Mouse (Mus musculus): ENCODE measurements around the gene 4930556J24Rik. TPM values are rescaled to one million over a fixed set of nuclear protein-coding genes. Genes with fewer than 3 reads are reported as not detected.

Gene 4930556J24Rik
- total RNA-seq, 2 experiments from 2014 or later = not detected

Other genes starting within 250 kb of the 4930556J24Rik start
- gene Osbp2, start 112.9 kb downstream of the 4930556J24Rik start, total RNA-seq (2021) = 1 to 10 TPM; 5.4 to 6.1 TPM
- gene 4921536K21Rik, start 81.7 kb downstream of the 4930556J24Rik start, total RNA-seq (2021) = under 1 TPM; 0.14 to 0.17 TPM
- 10 to 100 TPM; 21.5 to 24.4 TPM for gene Dusp18, start 81.5 kb downstream of the 4930556J24Rik start, total RNA-seq (2021)
- gene Slc35e4, start 62.1 kb downstream of the 4930556J24Rik start, total RNA-seq (2021) = 1 to 10 TPM; 3.6 to 4.0 TPM
- gene Tcn2, start 44.6 kb downstream of the 4930556J24Rik start, total RNA-seq (2021) = 10 to 100 TPM; 38.8 to 40.6 TPM
- gene Pes1, start 12.8 kb downstream of the 4930556J24Rik start, total RNA-seq (2021) = 10 to 100 TPM; 41.0 to 42.0 TPM
- gene Gal3st1, start 6.9 kb upstream of the 4930556J24Rik start, total RNA-seq (2021) = under 1 TPM; 0.14 to 0.23 TPM
- not detected for gene Sec14l4, start 54.7 kb upstream of the 4930556J24Rik start, total RNA-seq (2021)
- not detected for gene Sec14l3, start 88.1 kb upstream of the 4930556J24Rik start, total RNA-seq (2021)
- gene Mtfp1, start 118.7 kb upstream of the 4930556J24Rik start, total RNA-seq (2021) = 10 to 100 TPM; 46.3 to 52.0 TPM
- 1 to 10 TPM in 1 of 2 experiments, under 1 TPM in 1; 0.91 to 1.1 TPM for gene Sec14l2, start 146.6 kb upstream of the 4930556J24Rik start, total RNA-seq (2021)
- 10 to 100 TPM; 17.5 to 18.3 TPM for gene Rnf215, start 158.4 kb upstream of the 4930556J24Rik start, total RNA-seq (2021)
- 1 to 10 TPM; 5.8 to 6.5 TPM for gene Ccdc157, start 183.5 kb upstream of the 4930556J24Rik start, total RNA-seq (2021)
- gene Sf3a1, start 183.6 kb upstream of the 4930556J24Rik start, total RNA-seq (2021) = 10 to 100 TPM; 56.6 to 56.9 TPM
- gene Tbc1d10a, start 210.0 kb upstream of the 4930556J24Rik start, total RNA-seq (2021) = 10 to 100 TPM; 10.9 to 11.8 TPM
- 1 to 10 TPM; 4.7 to 5.1 TPM for gene Castor1, start 241.4 kb upstream of the 4930556J24Rik start, total RNA-seq (2021)